Mouse (Mus musculus): Measurements from ENCODE around the gene Zbtb32. TPM values are rescaled to one million over a fixed set of nuclear protein-coding genes. Genes with fewer than 3 reads are reported as not detected.
A peak's percentile ranks its signal among the peaks of the same experiment; 100 is the strongest.

Zbtb32 gene
- polyA plus RNA-seq, 1 experiment from 2014 or later = 0.41 TPM

GRCm38 (mm10) chr7:30549880-30550279 is 48.8 kb downstream of the Zbtb32 start:
- H3K27ac ChIP-seq (replicated peaks) = no peak overlapping the region
- peaks cover 54% of the 10 kb centered on the region for H3K36me3 ChIP-seq (replicated peaks)
- H3K4me3 ChIP-seq = no peak overlapping the region
- WGBS = 83% methylated on average over 2 of the region's 2 CpGs
- H3K4me1 ChIP-seq = peaks cover 21% of the 10 kb centered on the region
- H3K9me3 ChIP-seq = no peaks in the 10 kb centered on the region
- 0 out of 2 replicates have a peak, but pooled peaks cover 4% of the 10 kb centered on the region for H3K27me3 ChIP-seq (replicated peaks; ENCODE audit: low read depth, poor library complexity, severe bottlenecking)
- no peak for DNase-seq (ENCODE audit: low spot score)

GRCm38 (mm10) chr7:30544327-30544726 is 54.4 kb downstream of the Zbtb32 start:
- Histone ChIP-seq H3K27me3 (replicated peaks; ENCODE audit: low read depth, poor library complexity, severe bottlenecking) (no peaks in the 10 kb centered on the region), H3K4me1 (no peaks in the 10 kb centered on the region), H3K9me3 (no peaks in the 10 kb centered on the region), H3K27ac (replicated peaks) (no peak overlapping the region), H3K4me3 (no peak overlapping the region), H3K36me3 (replicated peaks) (peaks cover 83% of the 10 kb centered on the region)
- WGBS = 94% methylated on average over 2 of the region's 2 CpGs
- DNase-seq (ENCODE audit: low spot score) = no peak

GRCm38 (mm10) chr7:30540572-30540971 is 58.1 kb downstream of the Zbtb32 start:
- H3K9me3 ChIP-seq = no peaks in the 10 kb centered on the region
- 83% methylated on average over 7 of the region's 7 CpGs for WGBS
- peaks cover 3% of the 10 kb centered on the region for H3K4me1 ChIP-seq
- H3K27ac ChIP-seq (replicated peaks) = no peak overlapping the region
- H3K27me3 ChIP-seq (replicated peaks; ENCODE audit: low read depth, poor library complexity, severe bottlenecking) = no peaks in the 10 kb centered on the region
- 0 out of 2 replicates have a peak overlapping the region, but pooled peaks have one; percentile 5 for H3K4me3 ChIP-seq
- DNase-seq (ENCODE audit: low spot score) = no peak
- H3K36me3 ChIP-seq (replicated peaks) = peaks cover 69% of the 10 kb centered on the region

Small RNA genes within 50 kb of the gene (microRNA-seq; reads per million reads assigned to microRNA genes)
- gene Gm38670 (1.2 reads per million), gene Mir3569 (0.91 reads per million)

Other genes starting within 250 kb of the Zbtb32 start
- 5.0 and 5.4 TPM in 2 replicates for gene Lrfn3, start 236.1 kb downstream of the Zbtb32 start, polyA plus RNA-seq (2016; fragmentation: Nextera tagmentation; extraction: Ambion mirVana)
- gene Tyrobp, start 185.1 kb downstream of the Zbtb32 start, polyA plus RNA-seq (2016; fragmentation: Nextera tagmentation; extraction: Ambion mirVana) = 11.8 and 15.4 TPM in 2 replicates
- gene Hcst, start 179.1 kb downstream of the Zbtb32 start, polyA plus RNA-seq (2016; fragmentation: Nextera tagmentation; extraction: Ambion mirVana) = not detected in 2 replicates
- gene Nfkbid, start 177.2 kb downstream of the Zbtb32 start, polyA plus RNA-seq (2016; fragmentation: Nextera tagmentation; extraction: Ambion mirVana) = 1.1 and 1.8 TPM in 2 replicates
- gene Aplp1, start 153.4 kb downstream of the Zbtb32 start, polyA plus RNA-seq (2016; fragmentation: Nextera tagmentation; extraction: Ambion mirVana) = 28.6 and 32.3 TPM in 2 replicates
- gene Kirrel2, start 141.2 kb downstream of the Zbtb32 start, polyA plus RNA-seq (2016; fragmentation: Nextera tagmentation; extraction: Ambion mirVana) = 1.3 and 2.2 TPM in 2 replicates
- gene Nphs1, start 140.6 kb downstream of the Zbtb32 start, polyA plus RNA-seq (2016; fragmentation: Nextera tagmentation; extraction: Ambion mirVana) = 0.15 and 0.63 TPM in 2 replicates
- gene Prodh2, start 105.3 kb downstream of the Zbtb32 start, polyA plus RNA-seq (2016; fragmentation: Nextera tagmentation; extraction: Ambion mirVana) = 0.28 TPM in 1 of 2 replicates, not detected in the other
- 24.8 and 25.2 TPM in 2 replicates for gene Arhgap33, start 63.8 kb downstream of the Zbtb32 start, polyA plus RNA-seq (2016; fragmentation: Nextera tagmentation; extraction: Ambion mirVana)
- gene Hspb6, start 46.7 kb downstream of the Zbtb32 start, polyA plus RNA-seq (2016; fragmentation: Nextera tagmentation; extraction: Ambion mirVana) = 4.1 and 5.6 TPM in 2 replicates
- gene Proser3, start 46.6 kb downstream of the Zbtb32 start, polyA plus RNA-seq (2016; fragmentation: Nextera tagmentation; extraction: Ambion mirVana) = 17.7 TPM in 2 replicates
- gene Lin37, start 39.1 kb downstream of the Zbtb32 start, polyA plus RNA-seq (2016; fragmentation: Nextera tagmentation; extraction: Ambion mirVana) = 42.5 and 45.2 TPM in 2 replicates
- gene U2af1l4, start 35.6 kb downstream of the Zbtb32 start, polyA plus RNA-seq (2016; fragmentation: Nextera tagmentation; extraction: Ambion mirVana) = 91.5 and 94.9 TPM in 2 replicates
- 14.2 and 15.3 TPM in 2 replicates for gene Gm49396, start 35.6 kb downstream of the Zbtb32 start, polyA plus RNA-seq (2016; fragmentation: Nextera tagmentation; extraction: Ambion mirVana)
- gene Psenen, start 35.3 kb downstream of the Zbtb32 start, polyA plus RNA-seq (2016; fragmentation: Nextera tagmentation; extraction: Ambion mirVana) = 112 and 118 TPM in 2 replicates
- gene Igflr1, start 33.5 kb downstream of the Zbtb32 start, polyA plus RNA-seq (2016; fragmentation: Nextera tagmentation; extraction: Ambion mirVana) = 2.8 and 4.6 TPM in 2 replicates
- gene Kmt2b, start 10.2 kb downstream of the Zbtb32 start, polyA plus RNA-seq (2016; fragmentation: Nextera tagmentation; extraction: Ambion mirVana) = 8.9 and 10.2 TPM in 2 replicates
- 0.54 and 1.0 TPM in 2 replicates for gene Upk1a, start 13.9 kb upstream of the Zbtb32 start, polyA plus RNA-seq (2016; fragmentation: Nextera tagmentation; extraction: Ambion mirVana)
- gene Cox6b1, start 27.2 kb upstream of the Zbtb32 start, polyA plus RNA-seq (2016; fragmentation: Nextera tagmentation; extraction: Ambion mirVana) = 776 and 799 TPM in 2 replicates
- 0.47 and 0.87 TPM in 2 replicates for gene Etv2, start 36.9 kb upstream of the Zbtb32 start, polyA plus RNA-seq (2016; fragmentation: Nextera tagmentation; extraction: Ambion mirVana)
- gene Rbm42, start 51.4 kb upstream of the Zbtb32 start, polyA plus RNA-seq (2016; fragmentation: Nextera tagmentation; extraction: Ambion mirVana) = 134 and 139 TPM in 2 replicates
- gene Haus5, start 66.1 kb upstream of the Zbtb32 start, polyA plus RNA-seq (2016; fragmentation: Nextera tagmentation; extraction: Ambion mirVana) = 79.6 and 80.3 TPM in 2 replicates
- not detected in 2 replicates for gene Pmis2, start 72.7 kb upstream of the Zbtb32 start, polyA plus RNA-seq (2016; fragmentation: Nextera tagmentation; extraction: Ambion mirVana)
- gene 2200002J24Rik, start 100.0 kb upstream of the Zbtb32 start, polyA plus RNA-seq (2016; fragmentation: Nextera tagmentation; extraction: Ambion mirVana) = not detected in 2 replicates
- gene Atp4a, start 113.3 kb upstream of the Zbtb32 start, polyA plus RNA-seq (2016; fragmentation: Nextera tagmentation; extraction: Ambion mirVana) = 0.53 and 0.77 TPM in 2 replicates
- gene Tmem147, start 130.6 kb upstream of the Zbtb32 start, polyA plus RNA-seq (2016; fragmentation: Nextera tagmentation; extraction: Ambion mirVana) = 147 and 151 TPM in 2 replicates
- 0.36 and 0.59 TPM in 2 replicates for gene Gapdhs, start 144.8 kb upstream of the Zbtb32 start, polyA plus RNA-seq (2016; fragmentation: Nextera tagmentation; extraction: Ambion mirVana)
- gene Sbsn, start 152.6 kb upstream of the Zbtb32 start, polyA plus RNA-seq (2016; fragmentation: Nextera tagmentation; extraction: Ambion mirVana) = 0.68 and 1.0 TPM in 2 replicates
- gene Dmkn, start 164.8 kb upstream of the Zbtb32 start, polyA plus RNA-seq (2016; fragmentation: Nextera tagmentation; extraction: Ambion mirVana) = not detected in 2 replicates
- not detected in 2 replicates for gene Krtdap, start 189.0 kb upstream of the Zbtb32 start, polyA plus RNA-seq (2016; fragmentation: Nextera tagmentation; extraction: Ambion mirVana)
- not detected in 2 replicates for gene Ffar2, start 224.9 kb upstream of the Zbtb32 start, polyA plus RNA-seq (2016; fragmentation: Nextera tagmentation; extraction: Ambion mirVana)